Mouse (Mus musculus): Measurements from ENCODE around the gene Acnat2.
"Not testable (repeated sequence)": the region's sequence is repeated elsewhere in the genome, so short reads cannot be mapped to it uniquely, and the experiment has no call there.

DNA sequence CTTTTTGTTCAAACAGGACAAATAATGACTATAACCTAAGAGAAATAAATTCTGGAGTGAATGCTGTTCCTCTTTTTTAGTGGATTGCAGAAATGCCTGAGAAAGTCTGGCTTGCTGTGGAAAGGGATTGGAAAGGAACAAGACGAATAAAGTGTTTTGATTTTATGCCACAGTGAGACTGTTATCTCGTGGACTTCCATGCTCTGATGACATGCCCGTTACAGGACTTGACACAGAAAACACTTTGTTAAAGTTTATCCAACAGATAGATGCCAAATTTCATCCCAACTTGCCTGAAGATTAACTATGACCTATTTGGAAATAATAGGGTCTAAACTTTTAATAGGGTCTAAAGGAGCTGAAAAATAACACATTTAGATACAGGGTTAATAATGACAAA lies 67.9 kb downstream of the Acnat2 start:
- not testable (repeated sequence) for TF ChIP-seq POLR2A (IDR thresholded peaks at IDR 0.05; ENCODE audit: insufficient read length, low read depth); POLR2AphosphoS2 (IDR thresholded peaks at IDR 0.05; ENCODE audit: insufficient read length, low read depth); MAX (IDR thresholded peaks at IDR 0.05; ENCODE audit: low read depth); E2F4 (IDR thresholded peaks at IDR 0.05; ENCODE audit: insufficient read depth); USF1 (IDR thresholded peaks at IDR 0.05; ENCODE audit: low read depth); CEBPB (IDR thresholded peaks at IDR 0.05; ENCODE audit: insufficient read depth, poor library complexity, severe bottlenecking); SRF (IDR thresholded peaks at IDR 0.05; ENCODE audit: control insufficient read depth, insufficient read length, low read depth); TCF12 (IDR thresholded peaks at IDR 0.05; ENCODE audit: insufficient read depth, poor library complexity, severe bottlenecking); REST (IDR thresholded peaks at IDR 0.05; ENCODE audit: insufficient read depth, insufficient read length)
